Mouse (Mus musculus) hindbrain, postnatal 0 days (tissue): Measurements from ENCODE around the gene 3110040M04Rik. TPM values are rescaled to one million over a fixed set of nuclear protein-coding genes. Genes with fewer than 3 reads are reported as not detected.

ENCODE experiments used
- ATAC-seq: fragments of 200-750 bp; cut with Nextera tagmentation; 2 replicates; pipeline ENCODE4 v1.8.0; 2017; ENCODE audit warnings: mild to moderate bottlenecking, moderate TSS enrichment, moderate library complexity
- DNase-seq: peaks from one replicate; pipeline ENCODE4 v3.0.0-alpha.2; 2015; ENCODE audit warnings: low spot score
- H3K27ac ChIP-seq: fragments of 300-500 bp; sonication (generic); 2 replicates; pipeline ENCODE4 v1.5.1; 2014; ENCODE audit warnings: mild to moderate bottlenecking
- H3K27me3 ChIP-seq: fragments of 300-500 bp; sonication (generic); 2 replicates; pipeline ENCODE4 v1.6.1; 2014; ENCODE audit warnings: low read length, mixed read lengths; ENCODE audit not compliant: insufficient read depth
- H3K36me3 ChIP-seq: fragments of 300-500 bp; sonication (generic); 2 replicates; pipeline ENCODE4 v1.6.1; 2014; ENCODE audit warnings: low read length, mixed read lengths; ENCODE audit not compliant: insufficient read depth
- H3K4me1 ChIP-seq: fragments of 300-500 bp; sonication (generic); 2 replicates; pipeline ENCODE4 v1.6.1; 2014; ENCODE audit warnings: antibody characterized with exemption, low read length, mixed read lengths; ENCODE audit not compliant: insufficient read depth
- H3K4me2 ChIP-seq: fragments of 300-500 bp; sonication (generic); 2 replicates; pipeline ENCODE4 v1.6.1; 2014; ENCODE audit warnings: low read depth, mild to moderate bottlenecking, low read length, moderate library complexity, mixed read lengths
- H3K4me3 ChIP-seq: fragments of 300-500 bp; sonication (generic); 2 replicates; pipeline ENCODE4 v1.5.1; 2014; ENCODE audit warnings: low read length
- H3K9ac ChIP-seq: fragments of 300-500 bp; sonication (generic); replicated peaks from 2 replicates; pipeline ENCODE4 v1.6.1; 2014; ENCODE audit warnings: mild to moderate bottlenecking, low read length, moderate library complexity, mixed read lengths
- H3K9me3 ChIP-seq: fragments of 300-500 bp; sonication (generic); 2 replicates; pipeline ENCODE4 v1.6.1; 2016; ENCODE audit warnings: low read length, mixed read lengths
- CTCF ChIP-seq: IDR thresholded peaks from 2 replicates; pipeline ENCODE4 v1.5.1; 2016; ENCODE audit warnings: antibody characterized with exemption, control low read depth, low read depth
- WGBS: fragments of 180-500 bp; shearing (Covaris S2); extraction: QIAGEN DNeasy Blood & Tissue Kit; methylation state at CpG from one replicate; pipeline ENCODE4 v1.1.7; 2014; 5-methylcytosine and 5-hydroxymethylcytosine counted together
- polyA plus RNA-seq: library from polyadenylated mRNA; unstranded; fragments of >200 nt; fragmentation: Nextera tagmentation; extraction: Ambion mirVana; gene quantifications from 2 replicates; pipeline ENCODE4 v1.2.1, GENCODE M21; 2015
- total RNA-seq: library from RNA; depleted of rRNA; stranded (reverse); fragments of >200 nt; gene quantifications from 2 replicates; pipeline ENCODE4 v1.2.3, GENCODE M21; 2014

3110040M04Rik gene
- total and polyA plus RNA-seq, 2 experiments from 2014 or later: not detected

- no peaks in the 10 kb centered on the region for H3K4me1 ChIP-seq
- H3K27ac ChIP-seq: no peak overlapping the region
- 68% methylated on average over 13 of the region's 13 CpGs for WGBS
- ATAC-seq (0 out of 2 replicates have a peak, but pooled peaks have one; percentile 27), DNase-seq (peak; percentile 5)
- no peaks in the 10 kb centered on the region for H3K36me3 ChIP-seq
- TF ChIP-seq CTCF: no peak
- H3K27me3 ChIP-seq: no peaks in the 10 kb centered on the region
- H3K9ac ChIP-seq: no peak overlapping the region
- no peak overlapping the region for H3K4me3 ChIP-seq
- H3K4me2 ChIP-seq: no peak overlapping the region
- peaks cover 3% of the 10 kb centered on the region; the same call in 1 of the 2 replicates for H3K9me3 ChIP-seq
Observed at GRCm38 (mm10) chr1:151236141-151236930, 32.4 kb downstream of the 3110040M04Rik start.

- Histone ChIP-seq H3K27ac (no peak overlapping the region), H3K9ac (no peak overlapping the region), H3K4me2 (no peak overlapping the region), H3K4me1 (no peaks in the 10 kb centered on the region), H3K9me3 (peaks cover 3% of the 10 kb centered on the region; the same call in 1 of the 2 replicates), H3K27me3 (no peaks in the 10 kb centered on the region), H3K36me3 (no peaks in the 10 kb centered on the region), H3K4me3 (no peak overlapping the region)
- TF ChIP-seq CTCF: no peak
- DNase-seq (no peak), ATAC-seq (no peak)
- 84% methylated on average over 3 of the region's 3 CpGs for WGBS
Observed at GRCm38 (mm10) chr1:151237780-151238179, 33.9 kb downstream of the 3110040M04Rik start.

- no peaks in the 10 kb centered on the region for H3K4me1 ChIP-seq
- ATAC-seq (no peak), DNase-seq (no peak)
- H3K27ac ChIP-seq: no peak overlapping the region
- peaks cover 3% of the 10 kb centered on the region; the same call in 1 of the 2 replicates for H3K9me3 ChIP-seq
- TF ChIP-seq CTCF: no peak
- no peak overlapping the region for H3K4me3 ChIP-seq
- H3K36me3 ChIP-seq: no peaks in the 10 kb centered on the region
- 90% methylated on average over 4 of the region's 4 CpGs for WGBS
- no peak overlapping the region for H3K9ac ChIP-seq
- no peaks in the 10 kb centered on the region for H3K27me3 ChIP-seq
- no peak overlapping the region for H3K4me2 ChIP-seq
Observed at GRCm38 (mm10) chr1:151243332-151243731, 39.4 kb downstream of the 3110040M04Rik start.

GRCm38 (mm10) chr1:151244013-151244412 is 40.1 kb downstream of the 3110040M04Rik start:
- WGBS: 90% methylated on average over 5 of the region's 5 CpGs
- H3K4me1 ChIP-seq: no peaks in the 10 kb centered on the region
- no peaks in the 10 kb centered on the region for H3K36me3 ChIP-seq
- H3K4me2 ChIP-seq: no peak overlapping the region
- DNase-seq (no peak), ATAC-seq (no peak)
- no peak overlapping the region for H3K4me3 ChIP-seq
- no peak overlapping the region for H3K9ac ChIP-seq
- H3K27ac ChIP-seq: no peak overlapping the region
- H3K9me3 ChIP-seq: peaks cover 3% of the 10 kb centered on the region; the same call in 1 of the 2 replicates
- no peaks in the 10 kb centered on the region for H3K27me3 ChIP-seq
- no peak for TF ChIP-seq CTCF

- no peak overlapping the region for H3K9ac ChIP-seq
- no peaks in the 10 kb centered on the region for H3K36me3 ChIP-seq
- WGBS: 96% methylated on average over 4 of the region's 4 CpGs
- H3K4me3 ChIP-seq: no peak overlapping the region
- H3K9me3 ChIP-seq: peaks cover 3% of the 10 kb centered on the region; the same call in 1 of the 2 replicates
- H3K27me3 ChIP-seq: no peaks in the 10 kb centered on the region
- H3K27ac ChIP-seq: no peak overlapping the region
- H3K4me2 ChIP-seq: no peak overlapping the region
- no peak for TF ChIP-seq CTCF
- no peaks in the 10 kb centered on the region for H3K4me1 ChIP-seq
- ATAC-seq: no peak
- no peak for DNase-seq
Observed at GRCm38 (mm10) chr1:151244761-151245160, 40.8 kb downstream of the 3110040M04Rik start.

GRCm38 (mm10) chr1:151245165-151245564 is 41.2 kb downstream of the 3110040M04Rik start:
- H3K4me2 ChIP-seq: no peak overlapping the region
- no peaks in the 10 kb centered on the region for H3K4me1 ChIP-seq
- no peak for DNase-seq
- H3K27ac ChIP-seq: no peak overlapping the region
- H3K27me3 ChIP-seq: no peaks in the 10 kb centered on the region
- peaks cover 3% of the 10 kb centered on the region; the same call in 1 of the 2 replicates for H3K9me3 ChIP-seq
- 86% methylated on average over 10 of the region's 10 CpGs for WGBS
- no peak for ATAC-seq
- H3K4me3 ChIP-seq: no peak overlapping the region
- no peaks in the 10 kb centered on the region for H3K36me3 ChIP-seq
- H3K9ac ChIP-seq: no peak overlapping the region
- TF ChIP-seq CTCF: no peak

- H3K27ac ChIP-seq: no peak overlapping the region
- H3K4me1 ChIP-seq: no peaks in the 10 kb centered on the region
- no peaks in the 10 kb centered on the region for H3K36me3 ChIP-seq
- no peak overlapping the region for H3K9ac ChIP-seq
- no peak overlapping the region for H3K4me2 ChIP-seq
- DNase-seq (no peak), ATAC-seq (no peak)
- TF ChIP-seq CTCF: no peak
- WGBS: 42% methylated on average over 2 of the region's 2 CpGs
- H3K4me3 ChIP-seq: no peak overlapping the region
- no peaks in the 10 kb centered on the region for H3K9me3 ChIP-seq
- no peaks in the 10 kb centered on the region for H3K27me3 ChIP-seq
Observed at GRCm38 (mm10) chr1:151245846-151246245, 41.9 kb downstream of the 3110040M04Rik start.
